Mouse (Mus musculus): ENCODE results near the gene Nck2.

- no peak for TF ChIP-seq MAX (IDR thresholded peaks at IDR 0.05; ENCODE audit: low read depth)
- no peak for TF ChIP-seq POLR2A (IDR thresholded peaks at IDR 0.05; ENCODE audit: insufficient read length, low read depth)
Measured at GRCm38 (mm10) chr1:43537021-43537420, 92.6 kb downstream of the Nck2 start.

Measured in myocyte (in vitro differentiated cells).